Mouse (Mus musculus) R1 (cell line): Measurements from ENCODE around the gene Rhot2.
A peak's percentile ranks its signal among the peaks of the same experiment; 100 is the strongest.

Experiments
- DNase-seq: peaks from one replicate; pipeline ENCODE4 v3.0.0-alpha.2; 2018; ENCODE audit warnings: low read depth, low spot score

The Rhot2 gene

GRCm38 (mm10) chr17:25844396-25844901 lies at the start of gene Rhot2:
Gene Rhot2, minus strand, starts transcription at chr17:25844851.
- DNase-seq, result peak; percentile 96

GRCm38 (mm10) chr17:25893975-25894617 lies 49.4 kb upstream of the Rhot2 start:
- DNase-seq, result peak; percentile 82

DNA sequence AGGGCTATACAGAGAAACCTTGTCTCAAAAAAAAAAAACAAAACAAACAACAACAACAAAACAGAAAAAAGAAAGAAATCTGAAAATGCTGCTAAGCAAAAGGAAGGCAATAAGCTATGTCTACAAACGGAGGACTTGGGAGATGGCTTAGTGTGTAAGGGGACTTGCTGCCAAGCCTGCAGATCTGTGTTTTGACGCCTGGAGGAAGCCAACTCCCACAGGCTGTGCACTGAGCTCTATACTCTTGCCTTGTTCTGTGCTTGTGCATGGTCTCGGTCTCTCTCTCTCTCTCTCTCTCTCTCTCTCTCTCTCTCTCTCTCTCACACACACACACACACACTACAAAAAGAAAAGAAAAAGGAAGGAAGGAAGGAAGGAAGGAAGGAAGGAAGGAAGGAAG lies 44.2 kb upstream of the Rhot2 start:
- DNase-seq, result no peak

DNA sequence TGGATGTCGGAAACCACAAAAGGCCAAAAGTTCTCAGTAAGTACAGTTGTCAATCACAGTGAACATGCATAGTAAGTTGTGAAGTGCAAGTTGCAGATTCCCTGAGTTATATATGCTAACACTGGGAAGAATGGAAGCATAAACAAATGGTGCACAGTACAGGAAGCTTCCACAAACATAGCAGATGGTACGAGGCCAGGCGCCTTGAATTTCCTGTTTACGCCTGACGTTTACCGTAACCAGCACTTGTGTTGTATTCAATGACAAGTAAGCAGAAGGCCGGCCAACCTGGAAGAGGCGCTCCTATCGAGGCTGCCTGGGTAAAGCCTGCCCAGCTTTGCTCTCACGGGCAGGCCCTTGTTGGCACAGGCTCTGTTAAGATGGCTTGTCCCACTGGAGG lies 42.8 kb upstream of the Rhot2 start:
- no peak for DNase-seq

GRCm38 (mm10) chr17:25886806-25887205 lies 42.2 kb upstream of the Rhot2 start:
- DNase-seq, result no peak

DNA sequence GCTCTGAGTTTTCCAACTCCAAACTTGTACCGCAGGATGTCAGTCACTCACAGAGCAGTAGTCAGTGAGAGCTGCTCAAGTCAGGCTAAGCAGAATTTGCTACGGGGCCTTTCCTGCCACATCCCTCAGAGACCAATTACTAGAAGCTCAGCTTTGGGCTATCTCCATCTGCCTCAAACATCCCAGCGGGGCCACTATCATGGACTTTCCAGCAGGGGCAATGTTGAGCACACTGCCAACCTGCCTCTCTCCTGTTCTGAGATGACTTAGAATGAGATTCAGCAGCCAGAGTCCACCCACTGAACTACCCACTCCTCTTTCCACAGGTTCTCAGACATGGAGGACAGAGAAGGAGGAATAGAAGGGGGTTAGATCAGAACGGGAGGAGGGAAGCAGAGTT lies 41.0 kb upstream of the Rhot2 start:
- DNase-seq, result peak; percentile 75

DNA sequence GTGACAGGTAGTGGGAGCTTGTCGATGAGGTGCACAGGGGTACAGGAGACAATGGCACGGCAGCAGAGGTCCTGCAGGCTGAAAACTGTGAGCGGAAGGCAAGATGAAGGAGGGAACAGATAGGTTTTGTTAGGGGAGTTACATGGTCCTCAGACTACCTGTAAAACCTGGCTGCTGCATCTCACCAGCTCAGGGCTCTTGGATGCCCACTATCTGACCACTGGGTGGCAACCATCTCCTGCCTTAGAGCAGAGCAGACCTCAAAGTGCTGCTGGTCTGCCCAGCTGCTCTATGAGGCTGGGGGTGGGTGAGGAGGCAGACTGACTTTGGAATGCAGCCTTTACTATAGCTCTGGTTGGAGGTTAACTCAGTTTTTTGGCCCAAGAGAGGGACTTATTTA lies 39.2 kb upstream of the Rhot2 start:
- no peak for DNase-seq

GRCm38 (mm10) chr17:25883268-25883667 lies 38.6 kb upstream of the Rhot2 start:
- no peak for DNase-seq

DNA sequence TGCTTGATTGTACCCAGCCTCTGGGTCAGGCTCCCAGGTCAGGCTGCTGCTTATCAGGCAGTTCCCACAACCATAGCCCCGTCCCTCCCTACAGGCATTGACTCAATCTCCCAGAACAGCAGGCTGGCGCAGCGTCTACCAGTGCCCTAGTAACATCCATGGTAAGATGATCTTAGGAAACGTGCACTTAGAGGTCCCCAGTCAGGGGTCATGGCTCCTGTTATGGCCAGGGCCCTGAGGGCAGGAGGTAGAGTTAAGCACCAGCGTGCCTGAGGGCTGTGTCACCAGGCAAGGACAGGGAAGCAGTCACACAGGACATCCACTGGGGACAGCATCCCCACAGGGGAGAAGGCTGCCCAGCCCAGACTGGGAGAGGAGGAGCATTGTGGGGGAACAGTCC lies 37.7 kb upstream of the Rhot2 start:
- no peak for DNase-seq

GRCm38 (mm10) chr17:25881691-25882090 lies 37.0 kb upstream of the Rhot2 start:
- no peak for DNase-seq

DNA sequence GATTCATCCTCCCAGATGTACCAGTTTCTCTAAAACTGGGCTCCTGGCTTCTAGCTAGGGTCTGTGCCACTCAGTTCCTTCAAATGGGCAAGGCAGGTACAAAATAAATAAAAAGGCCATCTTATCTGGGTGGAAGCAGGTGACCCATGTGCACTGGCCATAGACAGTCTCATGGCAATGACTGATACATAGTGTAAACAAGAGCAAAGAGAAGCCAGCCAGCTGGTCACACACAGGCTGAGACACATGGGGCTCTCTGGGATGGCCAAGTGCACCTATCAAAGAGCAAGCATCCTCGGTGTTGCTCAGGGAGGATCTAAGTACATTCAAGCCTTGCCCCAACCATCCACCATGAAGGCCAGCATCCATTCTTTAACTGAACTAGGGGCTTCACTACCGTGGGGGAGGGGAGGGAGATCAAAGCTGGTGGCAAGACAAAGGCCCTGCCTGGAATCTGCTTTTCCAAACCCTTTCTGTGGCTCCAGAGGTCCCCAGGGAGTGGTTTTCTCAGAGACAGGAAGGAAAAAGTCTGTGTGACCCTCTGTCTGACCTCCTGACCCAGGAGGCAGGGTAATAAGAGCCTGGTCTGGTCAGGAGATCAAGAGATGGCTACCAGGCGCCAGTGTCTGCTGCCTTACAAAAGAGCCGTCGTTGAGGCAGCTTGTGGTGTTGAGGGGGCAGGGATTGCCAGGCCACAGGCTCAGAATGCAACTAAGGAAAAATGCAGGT lies 36.4 kb upstream of the Rhot2 start:
- DNase-seq, result peak; percentile 78

- no peak for DNase-seq
Measured at GRCm38 (mm10) chr17:25880196-25880910, 35.7 kb upstream of the Rhot2 start, which contains the start of gene Wfikkn1. Gene Wfikkn1, minus strand, starts transcription at chr17:25880858.

- DNase-seq, result no peak
Measured at GRCm38 (mm10) chr17:25879750-25880149, 35.1 kb upstream of the Rhot2 start.

- DNase-seq, result peak; percentile 85
Measured at GRCm38 (mm10) chr17:25879261-25879660, 34.6 kb upstream of the Rhot2 start.

GRCm38 (mm10) chr17:25878611-25879180 lies 34.0 kb upstream of the Rhot2 start:
- no peak for DNase-seq

DNA sequence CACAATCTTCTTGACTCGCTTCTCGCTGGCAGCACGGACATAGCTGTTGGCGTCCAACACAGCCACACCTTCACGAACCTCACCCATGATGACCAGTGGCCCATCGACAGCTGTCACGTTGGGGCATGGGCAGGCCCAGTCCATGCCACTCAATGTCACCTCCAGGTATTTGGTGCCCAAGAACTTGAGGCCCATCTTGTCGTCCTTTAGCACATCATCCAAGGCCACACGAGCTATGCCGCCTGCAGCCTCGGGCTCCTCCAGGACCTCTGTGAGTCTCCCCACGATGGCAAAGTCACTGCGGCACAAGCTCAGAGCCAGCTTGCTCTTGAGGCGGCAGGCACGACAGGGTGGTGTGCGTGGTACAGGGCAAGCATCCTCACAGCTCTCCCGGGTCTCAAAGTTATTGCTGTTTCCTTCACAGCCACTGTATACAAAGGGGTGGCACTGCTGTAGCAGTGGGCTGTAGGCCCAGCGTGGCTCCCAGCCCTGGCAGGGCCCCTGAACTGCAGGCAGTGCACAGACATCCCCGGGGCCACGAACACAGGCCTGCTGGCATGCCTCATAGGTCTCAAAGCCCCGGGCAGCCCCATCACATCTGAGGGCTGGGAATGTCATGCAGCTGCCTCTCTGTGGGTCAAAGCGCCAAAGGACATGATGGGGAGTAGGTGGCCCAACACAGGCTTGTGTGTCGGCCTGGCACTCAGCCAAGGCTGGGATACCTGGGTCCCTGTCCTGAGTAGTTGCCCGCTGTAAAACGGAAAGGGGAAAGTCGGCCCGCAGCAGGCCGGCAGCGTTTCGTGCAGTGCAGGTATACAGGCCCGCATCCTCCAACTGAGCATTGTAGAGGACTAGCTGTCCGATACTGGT lies 33.3 kb upstream of the Rhot2 start:
- no peak for DNase-seq

- no peak for DNase-seq
Measured at GRCm38 (mm10) chr17:25877025-25877424, 32.4 kb upstream of the Rhot2 start.

DNA sequence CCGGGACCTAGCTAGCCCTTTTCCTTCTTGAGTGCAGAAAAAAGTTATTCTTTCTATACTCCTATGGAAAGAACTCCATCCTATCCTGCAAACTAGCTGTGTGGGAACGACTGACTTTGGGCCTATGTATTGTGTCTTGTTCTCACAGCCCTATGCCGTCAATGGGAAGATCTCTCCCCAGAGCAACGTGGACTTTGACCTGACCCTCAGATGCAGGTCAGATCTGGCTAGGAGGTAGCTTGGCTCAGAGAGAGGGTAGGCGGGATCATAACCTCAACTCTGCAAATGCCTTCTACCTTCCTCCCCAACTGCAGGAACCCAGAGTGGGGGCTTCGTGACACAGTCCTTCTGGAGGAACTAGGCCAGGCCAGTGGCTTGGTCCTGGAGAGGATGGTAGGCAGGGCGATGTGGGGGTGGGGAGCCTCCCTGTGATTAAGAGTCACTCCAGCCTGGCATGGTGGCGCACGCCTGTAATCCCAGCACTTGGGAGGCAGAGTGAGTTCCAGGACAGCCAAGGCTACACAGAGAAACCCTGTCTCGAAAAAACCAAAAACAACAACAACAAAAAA lies 31.8 kb upstream of the Rhot2 start:
- DNase-seq, result no peak

DNA sequence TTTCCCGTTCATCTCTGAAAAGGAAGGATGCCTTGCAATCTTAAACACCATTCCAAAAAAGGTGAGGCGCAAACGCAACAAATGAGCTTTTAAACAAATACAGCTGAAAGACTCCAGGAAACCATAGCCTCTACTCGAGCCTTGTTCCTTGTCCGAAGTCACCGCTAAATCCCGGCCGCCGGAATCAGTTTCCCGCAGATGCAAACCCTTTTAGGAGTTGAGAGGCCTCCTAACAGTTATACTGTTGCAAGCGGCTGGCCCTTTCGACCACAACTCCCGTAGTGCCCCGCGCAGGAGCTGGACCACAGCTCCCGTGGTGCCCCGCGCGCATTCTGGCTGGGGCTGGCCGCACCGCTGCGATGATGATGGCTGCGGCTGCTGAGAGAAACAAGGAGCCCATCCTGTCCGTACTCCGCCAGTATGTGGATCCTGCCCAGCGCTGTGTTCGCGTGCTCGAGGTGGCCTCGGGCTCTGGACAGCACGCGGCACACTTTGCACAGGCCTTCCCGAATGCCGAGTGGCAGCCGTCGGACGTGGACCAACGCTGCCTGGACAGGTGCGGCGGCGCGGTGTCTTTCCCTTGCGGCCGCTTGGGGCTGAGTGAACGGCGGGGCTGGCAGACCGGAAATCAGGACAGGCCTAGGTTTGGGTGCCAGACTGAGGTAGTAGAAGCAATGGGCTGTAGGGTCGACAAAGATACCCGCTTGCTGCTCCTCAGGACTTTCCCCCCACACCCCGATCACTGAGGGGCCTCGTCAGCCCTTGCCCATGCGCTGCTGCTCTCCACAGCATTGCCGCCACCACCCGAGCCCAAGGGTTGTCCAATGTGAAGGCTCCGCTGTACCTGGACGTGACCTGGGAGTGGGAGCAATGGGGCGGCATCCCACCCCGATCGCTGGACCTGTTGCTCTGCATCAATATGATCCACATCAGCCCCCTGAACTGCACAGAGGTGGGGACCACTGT lies 30.8 kb upstream of the Rhot2 start:
- no peak for DNase-seq
